Mouse (Mus musculus) frontal cortex, postnatal 10 days (tissue): Measurements from ENCODE around the gene 1810013L24Rik.
A peak's percentile ranks its signal among the peaks of the same experiment; 100 is the strongest.

Experiments used
- DNase-seq, 2 experiments: peaks; one replicate each; pipeline ENCODE4 v3.0.0; 2022; ENCODE audit warnings: low spot score in 2 of 2, mixed read lengths in 1 of 2

1810013L24Rik gene

DNA sequence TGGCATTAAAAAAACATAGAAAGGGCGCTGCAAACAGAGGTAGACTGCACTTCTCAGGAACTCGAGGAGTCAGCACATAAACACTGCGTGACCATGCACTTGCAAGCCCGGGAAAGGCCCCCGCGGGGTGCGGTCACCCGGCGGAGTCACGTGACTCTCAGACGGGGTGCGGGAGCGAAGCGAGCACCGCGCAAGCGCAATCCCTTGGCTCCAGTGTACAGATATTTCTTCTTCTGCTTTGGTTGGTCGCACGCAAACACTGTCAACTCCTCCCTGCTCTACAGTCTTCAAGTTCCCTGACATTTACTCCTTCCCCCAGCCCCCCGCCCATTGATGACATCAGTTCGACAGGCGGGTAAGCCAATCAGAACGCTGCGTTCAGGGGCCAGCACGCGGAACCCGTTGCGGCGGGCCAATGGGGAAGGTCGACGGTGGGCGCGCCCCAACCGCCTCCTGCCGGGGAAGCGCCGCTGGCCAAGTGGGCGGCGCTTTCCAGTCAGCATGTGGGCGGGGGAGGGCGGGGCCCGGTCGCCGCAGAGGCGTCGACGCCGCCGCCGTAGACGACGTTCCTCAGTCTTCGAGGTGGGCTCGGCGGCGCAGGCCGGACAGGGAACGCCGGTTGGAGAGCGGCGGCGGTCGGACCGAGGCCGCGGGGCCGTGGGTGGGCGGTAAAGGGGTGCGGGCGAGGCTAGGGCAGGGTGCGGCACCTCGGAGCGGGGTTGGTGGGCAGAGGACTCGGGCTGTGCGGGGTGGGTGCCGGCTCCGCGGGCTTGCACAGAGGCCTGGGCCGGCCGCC, at the start of gene 1810013L24Rik:
1810013L24Rik (plus strand) TSS at position 537 of the 796 bp plus-strand sequence.
- peak; percentile 98 to 99 for DNase-seq

DNA sequence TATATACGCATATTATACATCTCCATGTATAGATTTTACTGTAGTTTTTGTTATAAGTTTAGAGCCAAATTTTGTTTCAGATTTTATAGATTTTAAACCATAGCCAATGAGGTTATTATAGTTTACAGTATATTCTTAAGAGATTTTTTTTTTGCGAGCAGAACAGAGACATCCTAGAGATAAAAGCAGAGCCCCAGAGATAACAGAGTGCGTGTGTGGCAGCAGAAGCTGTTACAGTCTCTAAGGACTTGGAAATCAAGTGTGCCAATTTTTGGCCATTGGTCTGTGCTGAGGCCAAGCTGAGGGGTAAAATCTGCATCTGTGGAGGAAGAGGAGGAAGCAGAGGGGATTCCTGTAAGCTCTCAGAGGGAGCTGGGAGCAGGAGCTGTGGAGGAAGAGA, 49.7 kb upstream of the 1810013L24Rik start:
- no peak for DNase-seq

GRCm38 (mm10) chr16:8781191-8781590, 48.7 kb upstream of the 1810013L24Rik start:
- DNase-seq: no peak

DNA sequence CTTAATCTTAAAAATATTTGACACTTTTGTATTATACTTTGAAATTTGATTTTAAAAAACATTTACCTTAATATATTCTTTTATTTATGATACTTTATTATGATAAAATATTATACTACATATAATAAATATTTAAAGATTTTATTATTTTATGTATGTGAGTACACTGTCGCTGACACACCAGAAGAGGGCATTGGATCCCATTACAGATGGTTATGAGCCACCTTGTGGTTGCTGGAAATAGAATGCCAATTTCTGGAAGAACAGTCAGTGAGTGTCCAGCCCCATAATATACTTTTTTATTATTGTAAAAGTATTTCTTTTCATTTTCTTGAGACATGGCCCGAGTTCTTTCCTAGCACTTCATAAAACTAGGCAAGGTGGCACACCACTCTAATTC, 48.2 kb upstream of the 1810013L24Rik start:
- no peak for DNase-seq

GRCm38 (mm10) chr16:8783198-8783913, 46.5 kb upstream of the 1810013L24Rik start:
- no peak for DNase-seq

GRCm38 (mm10) chr16:8784753-8785152, 45.1 kb upstream of the 1810013L24Rik start:
- DNase-seq: no peak

DNA sequence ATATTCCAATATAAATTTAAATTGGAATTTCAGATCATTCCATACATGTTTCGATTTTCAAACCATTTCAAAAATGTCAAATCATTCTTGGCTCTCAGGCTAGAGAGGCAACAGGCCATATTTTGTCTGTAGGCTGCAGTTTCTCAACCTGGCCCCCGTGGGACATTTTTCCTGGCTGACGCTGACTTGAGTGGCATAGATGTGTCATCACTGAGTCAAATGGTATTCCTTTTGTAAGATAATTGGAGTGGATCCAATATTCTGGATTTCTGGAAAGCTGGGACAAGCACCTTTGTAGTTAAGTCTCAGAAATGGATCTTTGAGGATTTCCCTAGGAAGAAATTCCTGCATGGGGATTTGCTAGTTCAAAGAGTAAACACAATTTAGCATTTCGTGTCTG, 39.0 kb upstream of the 1810013L24Rik start:
- DNase-seq: no peak

DNA sequence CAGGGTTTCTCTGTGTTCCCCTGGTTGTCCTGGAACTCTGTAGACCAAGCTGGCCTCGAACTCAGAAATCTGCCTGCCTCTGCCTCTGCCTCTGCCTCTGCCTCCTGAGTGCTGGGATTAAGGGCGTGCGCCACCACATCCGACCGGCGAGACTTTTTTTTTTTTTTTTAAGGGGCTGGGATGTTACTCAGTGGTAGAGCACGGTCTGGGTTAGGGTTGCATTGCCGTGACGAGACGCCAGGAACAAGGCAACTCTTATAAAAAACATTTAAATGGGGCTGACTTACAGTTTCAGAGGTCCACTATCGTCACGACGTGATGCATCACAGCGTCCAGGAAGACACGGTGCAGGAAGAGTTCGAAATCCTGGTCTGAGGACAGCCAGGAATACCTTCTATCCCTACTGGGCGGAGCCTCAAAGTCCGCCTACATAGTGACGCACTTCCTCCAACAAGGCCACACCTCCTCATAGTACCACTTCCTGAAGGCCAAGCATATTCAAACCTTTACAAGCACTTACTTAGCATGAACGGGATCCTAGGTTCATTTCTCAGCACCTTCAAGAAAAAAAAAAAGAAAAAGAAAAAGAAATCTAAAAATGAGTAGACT, 37.8 kb upstream of the 1810013L24Rik start, which contains the start of gene Usp7:
Usp7 (minus strand) TSS at position 360 of the 609 bp plus-strand sequence.
- no peak for DNase-seq

DNA sequence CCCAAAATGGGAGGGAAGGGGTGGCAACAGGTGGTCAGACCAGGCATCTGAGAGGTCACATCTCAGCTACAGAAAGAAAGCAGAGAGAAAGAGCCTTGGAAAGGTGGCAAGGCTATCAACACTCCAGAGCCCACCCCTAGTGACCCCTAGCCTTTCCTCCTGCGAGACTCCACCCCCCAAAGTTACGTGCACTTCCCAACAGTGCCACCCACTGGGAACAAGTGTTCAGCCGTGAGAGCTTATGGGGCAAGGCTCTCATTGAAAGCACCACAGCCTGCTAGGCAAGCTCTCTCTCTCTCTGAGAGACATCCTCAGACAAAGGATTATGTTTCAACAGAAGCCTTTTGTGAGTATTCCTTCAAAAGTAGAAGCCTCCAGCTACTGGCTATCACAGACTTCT, 34.9 kb upstream of the 1810013L24Rik start:
- no peak for DNase-seq

GRCm38 (mm10) chr16:8795906-8796305, 34.0 kb upstream of the 1810013L24Rik start:
- DNase-seq: no peak

DNA sequence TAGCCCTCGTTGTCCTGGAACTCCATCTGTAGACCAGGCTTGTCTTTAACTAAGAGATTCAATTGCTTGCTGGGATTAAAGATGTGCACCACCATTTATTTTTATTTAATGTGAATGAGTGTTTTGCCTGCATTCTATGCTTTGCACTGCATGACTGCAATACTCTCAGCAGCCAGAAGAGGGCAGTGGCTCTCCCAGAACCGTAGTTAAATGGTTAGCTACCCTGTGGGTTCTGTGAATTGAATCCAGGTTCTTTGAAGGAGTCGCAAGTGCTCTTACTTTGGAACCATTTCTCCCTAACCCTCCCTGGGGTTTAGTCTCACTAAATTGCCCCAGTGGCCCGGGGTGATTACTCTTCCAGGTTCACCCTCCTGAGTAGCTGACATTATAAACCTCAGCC, 23.2 kb upstream of the 1810013L24Rik start:
- no peak for DNase-seq

GRCm38 (mm10) chr16:8810399-8811127, 19.3 kb upstream of the 1810013L24Rik start:
- no peak for DNase-seq

DNA sequence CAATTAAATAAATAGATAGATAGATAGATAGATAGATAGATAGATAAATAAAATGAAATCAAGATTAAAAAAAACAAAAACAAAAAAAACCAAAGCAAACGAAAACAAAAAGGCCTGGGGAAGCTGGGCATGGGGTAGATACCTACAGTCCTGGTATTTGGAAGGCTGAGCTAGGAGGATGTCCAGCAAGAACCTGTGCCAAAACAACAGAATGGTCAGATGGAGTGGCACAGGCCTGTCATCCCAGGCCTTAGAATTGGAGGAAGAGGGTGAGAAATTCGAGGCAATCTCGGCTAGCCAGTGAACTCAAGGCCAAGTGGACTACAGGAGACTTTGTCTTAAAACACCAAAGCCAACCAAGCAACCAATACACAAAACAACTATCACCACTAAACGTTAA, 12.0 kb upstream of the 1810013L24Rik start:
- no peak for DNase-seq

DNA sequence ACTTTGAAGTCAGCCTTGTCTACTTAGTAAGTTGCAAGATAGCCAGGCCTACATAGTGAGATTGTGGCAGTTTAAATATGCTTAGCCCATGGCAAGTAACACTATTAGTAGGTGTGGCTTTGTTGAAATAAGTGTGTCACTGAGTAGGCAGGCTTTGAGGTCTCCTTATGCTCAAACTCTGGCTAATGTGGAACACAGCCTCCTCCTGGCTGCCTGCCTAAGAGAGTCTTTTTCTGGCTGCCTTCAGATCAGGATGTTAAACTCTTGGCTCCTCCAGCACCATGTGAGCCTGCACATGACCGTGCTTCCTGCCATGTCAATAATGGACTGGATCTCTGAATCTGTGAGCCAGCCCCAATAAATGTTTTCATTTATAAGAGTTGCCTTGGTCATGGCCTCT, 8.5 kb upstream of the 1810013L24Rik start:
- DNase-seq: no peak

GRCm38 (mm10) chr16:8822586-8822985, 7.3 kb upstream of the 1810013L24Rik start:
- DNase-seq: no peak

- DNase-seq: no peak
These were observed 6.2 kb upstream of the 1810013L24Rik start for GRCm38 (mm10) chr16:8823661-8824060.

- DNase-seq: no peak
These were observed 2.5 kb upstream of the 1810013L24Rik start for GRCm38 (mm10) chr16:8827366-8827765.

DNA sequence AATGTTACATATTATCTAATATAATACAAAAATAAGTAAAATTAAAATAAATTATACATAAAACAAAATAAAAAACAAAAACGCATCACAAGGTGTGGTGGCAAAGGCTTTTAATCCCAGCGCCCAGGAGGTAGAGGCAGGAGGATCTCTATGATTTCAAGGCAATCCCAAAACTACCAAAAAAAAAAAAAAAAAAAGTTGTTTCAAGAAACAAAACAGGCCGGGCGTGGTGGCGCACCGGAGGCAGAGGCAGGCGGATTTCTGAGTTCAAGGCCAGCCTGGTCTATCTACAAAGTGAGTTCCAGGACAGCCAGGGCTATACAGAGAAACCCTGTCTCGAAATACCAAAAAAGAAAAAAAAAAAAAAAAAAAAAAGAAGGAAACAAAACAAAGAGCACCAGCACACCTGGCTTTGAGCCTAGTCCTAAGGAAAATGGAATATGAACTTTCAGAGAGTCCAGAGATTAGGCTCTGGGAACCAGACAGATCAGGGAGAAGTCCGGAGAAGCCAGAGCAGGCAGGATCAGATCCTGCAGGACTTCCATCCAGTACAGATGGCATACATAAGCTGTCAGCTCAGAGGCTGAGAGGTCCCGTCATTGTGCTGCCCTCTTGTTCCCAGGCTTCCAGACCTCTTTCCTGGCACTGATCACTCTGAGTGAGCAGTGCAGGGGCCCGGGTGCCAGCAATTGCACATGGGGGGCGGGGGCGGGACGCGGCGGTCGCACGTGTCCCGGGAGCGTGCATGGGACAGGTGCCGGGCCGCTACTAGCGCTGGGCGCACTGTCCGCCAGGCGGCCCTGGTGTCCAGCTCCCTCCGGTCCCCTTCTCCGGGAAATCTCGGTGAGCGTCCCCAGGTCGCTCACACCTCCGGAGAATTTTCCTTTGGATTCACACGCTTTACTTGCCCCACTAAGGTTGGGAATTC, 1.0 kb upstream of the 1810013L24Rik start:
- DNase-seq: no peak

DNA sequence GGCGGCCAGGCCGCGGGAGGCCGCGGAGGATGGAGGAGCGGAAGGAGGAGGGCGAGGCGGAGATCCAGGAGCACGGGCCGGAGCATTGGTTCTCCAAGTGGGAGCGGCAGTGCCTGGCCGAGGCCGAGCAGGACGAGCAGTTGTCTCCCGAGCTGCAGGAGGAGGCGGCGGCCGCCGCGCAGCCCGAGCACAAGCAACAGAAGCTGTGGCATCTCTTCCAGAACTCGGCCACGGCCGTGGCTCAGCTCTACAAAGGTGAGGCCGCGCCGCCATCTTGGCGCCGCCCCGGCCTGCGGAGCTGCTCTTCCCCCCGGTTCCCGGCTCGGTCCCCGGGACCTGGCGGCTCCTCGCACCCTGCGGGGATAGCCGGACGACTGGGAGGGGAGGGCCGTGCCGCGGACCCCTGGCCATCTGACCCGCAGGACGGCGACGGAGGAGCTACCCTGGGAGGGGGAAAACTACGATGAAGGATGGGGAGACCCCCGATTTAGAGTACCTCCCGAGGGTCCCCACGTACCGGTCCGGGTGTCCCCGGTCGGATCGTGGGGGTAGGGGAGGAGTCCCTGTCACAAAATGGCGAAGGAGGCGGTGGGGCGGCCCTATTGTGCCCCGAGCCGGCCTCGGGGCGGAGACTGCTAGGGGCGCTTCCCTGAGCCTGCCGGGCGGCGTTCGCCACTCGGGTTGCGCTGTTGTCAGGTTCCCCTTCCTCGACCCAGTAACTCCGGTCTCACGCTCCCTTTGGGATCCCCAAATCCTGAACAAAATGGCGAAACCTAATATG, 721 bp downstream of the 1810013L24Rik start:
- peak; percentile 53 to 66 for DNase-seq

- peak in 1 of 2 experiments; percentile 15 for DNase-seq
These were observed 1.3 kb downstream of the 1810013L24Rik start for GRCm38 (mm10) chr16:8831241-8831640.
